Comparison of ENCODE assay signal across 8 mouse cellular contexts in the genomic region with DNA sequence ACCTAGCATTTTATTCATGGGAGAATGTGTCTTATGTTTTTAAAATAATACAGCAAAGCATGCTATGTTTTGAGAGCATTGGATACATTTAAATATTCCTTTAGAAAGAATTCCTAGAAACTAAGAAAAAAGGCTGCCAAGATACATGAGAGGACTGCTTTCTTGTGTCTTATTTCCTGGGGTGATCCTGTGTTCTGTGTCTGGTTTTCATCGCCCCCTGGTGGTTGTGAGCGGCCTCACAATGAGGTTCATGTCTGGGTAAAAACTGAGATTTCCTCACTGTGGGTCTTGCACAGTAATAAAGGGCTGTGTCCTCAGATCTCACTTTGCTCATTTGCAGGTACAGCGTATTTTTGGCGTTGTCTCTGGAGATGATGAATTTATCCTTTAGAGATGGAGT.
DNase-seq lines count a peak whose midpoint lies in the region.

No protein-coding gene starts in this region.

- peak; percentile 75 for DNase-seq in ES-CJ7 (ENCODE audit: low read depth, low spot score)
- DNase-seq in adrenal gland, postnatal 25 days, result peak; percentile 80
- DNase-seq in embryo, embryonic 11 days, result peak; percentile 7
- peak; percentile 63 for DNase-seq in heart, postnatal 4 days
- peak; percentile 88 for DNase-seq in kidney, postnatal 4 days
- peak; percentile 52 for DNase-seq in lung, postnatal 10 days
- peak; percentile 3 to 39 for DNase-seq in right cerebral cortex, adult 2 months (ENCODE audit: low spot score in 2 of 2)
- DNase-seq in thymus, postnatal 14 days, result peak; percentile 90

Comparison
In these comparisons a context has a peak if more than half of its experiments do, and no peak if none do; other contexts are left out.
1. Peak in every context shown above with its lines: DNase-seq.
2. DNase-seq: peak in every context shown above with its lines; median percentile 90 in thymus, postnatal 14 days; 88 in kidney, postnatal 4 days; 80 in adrenal gland, postnatal 25 days; 75 in ES-CJ7; 63 in heart, postnatal 4 days; 52 in lung, postnatal 10 days; 21 in right cerebral cortex, adult 2 months; 7 in embryo, embryonic 11 days.